Mouse (Mus musculus) adrenal gland, adult 18-20 months (tissue): Measurements from ENCODE around the gene Trim59. TPM values are rescaled to one million over a fixed set of nuclear protein-coding genes. Genes with fewer than 3 reads are reported as not detected.

Source experiments
- DNase-seq, 2 experiments: peaks; one replicate each; pipeline ENCODE4 v3.0.0; 2021 to 2022; ENCODE audit warnings: low spot score in 2 of 2
- microRNA-seq, 2 experiments: library from miRNA; unstranded; fragments of <30 nt; microRNA quantifications; one replicate each; pipeline ENCODE4 v1.2.0; 2021; ENCODE audit warnings: borderline number of aligned reads in 2 of 2
- total RNA-seq, 2 experiments: library from RNA; stranded (reverse); gene quantifications; 1 replicate in 1 of 2; 2 replicates in 1 of 2; pipeline ENCODE4 v1.2.3; 2021

Trim59 gene
- total RNA-seq, 2 experiments from 2014 or later: 2.9 to 4.8 TPM

GRCm38 (mm10) chr3:69005338-69006245 lies 39.0 kb downstream of the Trim59 start:
- DNase-seq: peak; percentile 57 to 63

DNA sequence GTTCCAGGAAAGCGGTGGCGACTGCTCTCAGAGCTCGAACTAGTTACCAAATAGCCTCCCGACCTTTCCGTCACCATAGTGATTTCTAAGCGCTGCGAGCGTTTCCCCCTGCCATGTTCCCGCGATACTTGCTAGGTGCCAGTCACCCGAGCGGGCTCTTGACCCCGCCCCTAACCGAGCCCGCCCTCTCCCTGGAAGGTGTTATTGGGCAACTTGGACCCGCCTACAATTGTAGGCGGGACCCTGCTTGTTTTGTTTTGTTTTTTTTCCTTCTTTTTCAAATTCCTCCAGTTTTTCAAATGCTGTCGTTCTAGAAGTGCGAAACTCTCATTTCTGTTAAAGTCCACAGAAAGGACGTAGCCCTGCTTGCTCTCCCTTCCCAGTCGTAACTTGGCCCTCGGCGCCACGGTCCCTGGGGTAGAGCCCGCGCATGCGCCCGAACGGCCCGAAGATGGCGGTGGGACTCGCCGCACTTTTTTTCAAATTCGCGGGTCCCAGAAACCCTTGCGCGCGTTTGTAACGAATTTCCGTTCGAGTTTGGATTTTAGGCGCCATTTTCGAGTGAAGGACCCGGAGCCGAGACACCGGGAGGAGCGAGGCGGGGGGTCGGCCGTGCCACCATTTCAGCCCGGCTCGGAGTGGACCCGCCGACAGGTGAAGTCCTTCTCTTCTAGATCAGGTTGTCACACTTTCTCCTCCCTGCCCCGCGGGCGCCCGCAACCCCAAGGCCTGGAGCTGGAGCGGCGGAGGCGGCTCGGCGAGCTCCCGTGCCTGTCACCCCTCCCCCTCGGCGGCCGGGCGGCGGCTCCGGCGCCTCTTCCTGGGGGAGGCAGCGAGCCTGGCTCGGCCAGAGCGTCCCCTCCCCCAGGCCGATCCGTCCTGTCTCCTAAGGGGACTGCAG lies 39.9 kb downstream of the Trim59 start, which contains the start of the genes Ift80 and Smc4:
Gene Ift80, minus strand, starts transcription at position 134 of the 901 bp plus-strand sequence.
Gene Smc4, plus strand, starts transcription at position 302 of the 901 bp plus-strand sequence.
- DNase-seq: peak; percentile 91

GRCm38 (mm10) chr3:69004055-69004436 lies 40.5 kb downstream of the Trim59 start:
- no peak for DNase-seq

DNA sequence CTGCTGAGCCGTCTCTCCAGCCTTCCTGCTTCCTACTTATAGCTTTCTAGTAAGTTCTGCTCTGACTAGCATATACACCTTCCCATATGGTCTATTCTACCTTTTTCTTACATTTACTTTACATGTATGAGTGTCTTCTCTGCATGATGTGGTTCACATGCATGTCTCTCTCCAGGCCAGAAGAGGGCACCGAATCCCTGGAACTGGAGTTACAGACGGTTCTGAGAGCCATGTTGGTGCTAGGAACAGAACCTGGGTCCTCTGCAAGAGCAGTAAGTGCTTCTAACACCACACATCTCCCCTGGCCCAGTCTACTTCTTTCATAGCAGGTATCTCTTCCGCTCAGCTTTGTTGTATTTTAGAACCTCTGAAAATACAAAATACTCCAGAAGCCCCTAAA lies 41.8 kb downstream of the Trim59 start:
- DNase-seq: no peak

DNA sequence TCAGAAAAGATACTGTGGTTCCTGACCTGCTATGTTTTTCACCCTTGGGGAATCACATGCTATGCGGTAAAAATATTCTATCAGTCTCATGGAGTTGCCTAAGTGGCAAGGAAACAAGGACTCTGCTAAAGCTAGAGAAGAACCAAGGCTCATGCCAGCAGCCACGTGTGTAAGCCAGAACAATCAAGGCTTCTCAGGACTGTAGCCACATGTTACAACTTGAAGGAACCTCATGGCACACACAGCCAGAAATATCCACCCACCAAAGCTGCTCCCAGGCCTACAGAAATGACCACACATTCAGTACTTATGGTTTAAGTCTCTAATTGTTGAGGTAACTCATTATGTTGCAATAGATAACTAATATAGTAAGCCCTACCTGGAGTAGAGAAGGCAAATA lies 58.0 kb downstream of the Trim59 start:
- DNase-seq: no peak

Small RNA genes within 50 kb of the gene (microRNA-seq; reads per million reads assigned to microRNA genes)
- gene Mir15b (1,229 to 1,245 reads per million in 2 experiments), gene Mir16-2 (255 to 325 reads per million in 2 experiments)

Other genes with a start within 250 kb of the Trim59 start
- not detected for gene 1110032F04Rik, start 175.2 kb downstream of the Trim59 start, total RNA-seq
- gene Ift80, start 40.2 kb downstream of the Trim59 start, total RNA-seq: 10 to 100 TPM; 21.1 to 22.1 TPM
- gene Smc4, start 40.0 kb downstream of the Trim59 start, total RNA-seq: 10 to 100 TPM; 19.5 to 26.7 TPM
- gene Kpna4, start 82.4 kb upstream of the Trim59 start, total RNA-seq: 10 to 100 TPM; 77.8 to 84.7 TPM
- not detected for gene Arl14, start 177.7 kb upstream of the Trim59 start, total RNA-seq